Mouse (Mus musculus): ENCODE results near the gene Med9. TPM values are rescaled to one million over a fixed set of nuclear protein-coding genes. Genes with fewer than 3 reads are reported as not detected.

Gene Med9
- polyA plus RNA-seq, 1 experiment = 37.8 TPM

GRCm38 (mm10) chr11:60004716-60005115 is 56.7 kb downstream of the Med9 start:
- TF ChIP-seq POLR2A (IDR thresholded peaks at IDR 0.05; ENCODE audit: borderline replicate concordance, insufficient read depth, low read length) (no peak), CTCF (IDR thresholded peaks at IDR 0.05; ENCODE audit: borderline replicate concordance, insufficient read depth, low read depth, low read length) (no peak)
- H3K4me3 ChIP-seq (replicated peaks; ENCODE audit: insufficient read depth, low read depth, low read length) = no peak overlapping the region
- no peak for DNase-seq
- no peak overlapping the region for H3K27ac ChIP-seq (ENCODE audit: insufficient read depth, low read length)
- H3K4me1 ChIP-seq (ENCODE audit: control insufficient read depth, insufficient read depth, low read length) = no peaks in the 10 kb centered on the region
- WGBS = 48% methylated on average over 6 of the region's 6 CpGs
- no peaks in the 10 kb centered on the region for H3K27me3 ChIP-seq (ENCODE audit: control insufficient read depth, insufficient read depth, low read length)

- no peak for DNase-seq
- 67% methylated on average over 3 of the region's 3 CpGs for WGBS
- H3K4me1 ChIP-seq (ENCODE audit: control insufficient read depth, insufficient read depth, low read length) = no peaks in the 10 kb centered on the region
- H3K27me3 ChIP-seq (ENCODE audit: control insufficient read depth, insufficient read depth, low read length) = no peaks in the 10 kb centered on the region
- H3K27ac ChIP-seq (ENCODE audit: insufficient read depth, low read length) = no peak overlapping the region
- no peak overlapping the region for H3K4me3 ChIP-seq (replicated peaks; ENCODE audit: insufficient read depth, low read depth, low read length)
- TF ChIP-seq CTCF (IDR thresholded peaks at IDR 0.05; ENCODE audit: borderline replicate concordance, insufficient read depth, low read depth, low read length) = no peak
- no peak for TF ChIP-seq POLR2A (IDR thresholded peaks at IDR 0.05; ENCODE audit: borderline replicate concordance, insufficient read depth, low read length)
Observed at GRCm38 (mm10) chr11:60005866-60006265, 57.9 kb downstream of the Med9 start.

- WGBS = 86% methylated on average over 3 of the region's 3 CpGs
- Histone ChIP-seq H3K27me3 (ENCODE audit: control insufficient read depth, insufficient read depth, low read length) (no peaks in the 10 kb centered on the region), H3K4me3 (replicated peaks; ENCODE audit: insufficient read depth, low read depth, low read length) (no peak overlapping the region), H3K4me1 (ENCODE audit: control insufficient read depth, insufficient read depth, low read length) (no peaks in the 10 kb centered on the region), H3K27ac (ENCODE audit: insufficient read depth, low read length) (no peak overlapping the region)
- DNase-seq = no peak
- TF ChIP-seq POLR2A (IDR thresholded peaks at IDR 0.05; ENCODE audit: borderline replicate concordance, insufficient read depth, low read length) = no peak
- TF ChIP-seq CTCF (IDR thresholded peaks at IDR 0.05; ENCODE audit: borderline replicate concordance, insufficient read depth, low read depth, low read length) = no peak
Observed at GRCm38 (mm10) chr11:60009451-60009850, 61.4 kb downstream of the Med9 start.

GRCm38 (mm10) chr11:60011516-60011915 is 63.5 kb downstream of the Med9 start:
- Histone ChIP-seq H3K4me1 (ENCODE audit: control insufficient read depth, insufficient read depth, low read length) (no peaks in the 10 kb centered on the region), H3K27me3 (ENCODE audit: control insufficient read depth, insufficient read depth, low read length) (no peaks in the 10 kb centered on the region), H3K4me3 (replicated peaks; ENCODE audit: insufficient read depth, low read depth, low read length) (no peak overlapping the region), H3K27ac (ENCODE audit: insufficient read depth, low read length) (no peak overlapping the region)
- no peak for TF ChIP-seq CTCF (IDR thresholded peaks at IDR 0.05; ENCODE audit: borderline replicate concordance, insufficient read depth, low read depth, low read length)
- TF ChIP-seq POLR2A (IDR thresholded peaks at IDR 0.05; ENCODE audit: borderline replicate concordance, insufficient read depth, low read length) = no peak
- DNase-seq = no peak
- WGBS = 64% methylated on average over 3 of the region's 3 CpGs

Other genes with a start within 250 kb of the Med9 start
- 2.3 and 2.5 TPM in 2 replicates for gene Pld6, start 160.6 kb upstream of the Med9 start, polyA plus RNA-seq (2012; rRNA removed)
- 81.1 and 88.2 TPM in 2 replicates for gene Flcn, start 138.2 kb upstream of the Med9 start, polyA plus RNA-seq (2012; rRNA removed)
- gene Nt5m, start 108.8 kb upstream of the Med9 start, polyA plus RNA-seq (2012; rRNA removed) = 99.5 and 99.6 TPM in 2 replicates
- 66.8 and 66.9 TPM in 2 replicates for gene Cops3, start 108.4 kb upstream of the Med9 start, polyA plus RNA-seq (2012; rRNA removed)
- gene Rasd1, start 16.7 kb downstream of the Med9 start, polyA plus RNA-seq (2012; rRNA removed) = 5.1 and 5.2 TPM in 2 replicates
- 6.8 and 7.5 TPM in 2 replicates for gene Pemt, start 98.3 kb downstream of the Med9 start, polyA plus RNA-seq (2012; rRNA removed)
- gene Rai1, start 156.8 kb downstream of the Med9 start, polyA plus RNA-seq (2012; rRNA removed) = 39.3 and 42.5 TPM in 2 replicates